Mouse (Mus musculus): ENCODE measurements around the gene Flad1.

The Flad1 gene

DNA sequence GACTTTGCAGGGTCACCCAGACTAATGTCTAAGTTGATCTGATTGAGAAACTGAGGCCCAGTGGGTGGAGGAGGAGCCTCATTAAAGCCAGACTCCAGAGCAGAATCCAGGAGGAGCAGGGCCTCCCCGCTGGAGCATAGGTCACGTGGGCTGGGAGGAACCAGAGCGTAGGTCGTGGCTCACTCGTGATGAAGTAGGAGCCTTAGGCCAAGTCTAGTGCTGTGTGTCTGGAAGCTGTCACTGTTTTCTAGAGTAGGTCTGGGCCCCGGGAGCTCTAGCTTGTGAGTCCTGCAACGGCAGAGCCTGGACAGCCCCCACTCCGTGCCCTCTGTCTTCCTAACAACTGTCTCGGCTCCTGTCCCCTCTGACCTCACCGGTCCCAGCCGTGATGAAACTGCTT is 44.3 kb downstream of the Flad1 start:
- POLR2A ChIA-PET, result interaction anchor here in 3 of 4 experiments (0.5 to 3.0 kb wide), 12 partner anchors 11 to 791 kb away, joined by 3 to 19 read pairs (median 4); partner anchors contain the start of genes Adam15 (in 2 of the 3), Efna3 (in 1 of the 3) and Pbxip1 (in 1 of the 3)
- CTCF ChIA-PET, result interaction anchor here in 2 of 4 experiments (0.8 to 1.8 kb wide), 3 partner anchors 11 to 114 kb away, joined by 3 to 7 read pairs (median 3); no protein-coding TSS in a partner anchor

DNA sequence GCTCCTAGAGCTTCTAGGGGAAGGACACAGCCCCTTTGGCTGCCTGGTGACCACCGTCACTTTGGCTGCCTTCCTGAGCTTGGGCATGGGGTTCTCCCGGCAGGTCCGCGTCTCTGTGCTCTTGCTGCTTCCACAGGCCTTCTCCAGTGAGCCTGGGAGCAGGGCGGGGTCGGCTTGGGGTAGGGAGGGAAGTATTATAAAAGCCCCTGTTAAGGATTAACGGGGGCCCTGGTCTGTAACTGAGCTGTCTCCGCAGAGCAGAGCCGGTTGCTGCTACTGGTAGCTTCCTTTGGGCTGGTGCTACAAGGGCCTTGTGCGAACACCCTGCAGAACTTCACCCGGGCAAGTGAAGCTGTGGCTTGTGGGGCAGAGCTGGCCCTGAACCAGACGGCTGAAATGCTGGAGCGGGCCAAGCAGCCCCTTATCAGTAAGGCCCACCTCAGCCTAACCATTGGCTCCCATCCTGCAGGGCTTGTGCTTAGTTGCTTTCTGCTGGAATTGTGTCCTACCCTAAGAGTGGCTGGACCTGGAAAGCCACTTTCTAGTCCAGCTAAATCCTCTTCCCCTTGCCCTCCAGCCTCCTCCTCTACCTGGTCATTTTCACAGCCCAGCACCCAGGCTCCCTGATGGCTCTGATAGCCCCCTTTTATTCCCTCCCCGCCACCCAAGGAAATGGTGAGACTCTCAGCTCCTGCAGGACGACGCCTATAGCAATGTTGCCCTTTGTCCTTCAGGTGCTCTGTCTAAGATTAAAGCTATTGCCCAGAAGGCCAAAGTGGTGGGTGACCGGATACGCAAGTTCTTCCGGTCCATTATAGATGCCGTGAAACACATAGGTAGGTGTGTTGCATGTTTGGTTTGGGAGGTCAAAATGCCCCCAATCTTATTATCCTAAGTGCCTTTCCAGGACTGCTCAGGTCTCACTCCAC is 45.9 kb downstream of the Flad1 start:
- POLR2A ChIA-PET, result interaction anchor here (0.6 to 3.0 kb wide), 26 partner anchors 8 to 544 kb away, joined by 3 to 19 read pairs (median 4); partner anchors contain the start of genes Adam15 (in 3 of the 4), Cks1b (in 1 of the 4), Hcn3 (in 1 of the 4) and Pbxip1 (in 1 of the 4)

DNA sequence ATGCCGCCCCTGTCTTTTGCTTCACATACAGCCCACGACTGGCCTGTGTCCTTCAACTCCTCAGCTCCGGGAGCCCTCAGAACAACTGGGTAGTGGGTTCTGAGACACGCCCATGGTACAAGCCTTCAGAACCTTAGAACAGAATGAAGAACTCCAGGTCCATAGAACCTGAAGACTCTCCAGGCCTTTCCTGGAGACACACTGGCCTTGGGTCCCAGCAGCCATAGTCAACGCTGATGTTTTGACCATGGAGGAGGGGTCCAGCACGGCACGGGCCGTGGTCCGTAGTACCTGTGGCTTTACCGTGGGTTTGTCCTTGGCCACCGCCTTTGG is 46.6 kb downstream of the Flad1 start, which contains the start of gene Dcst1:
TSS of gene Dcst1 (minus strand) at position 101 of the 333 bp plus-strand sequence.
- CTCF ChIA-PET, result interaction anchor here (1.0 to 1.7 kb wide), 8 partner anchors 10 to 85 kb away, joined by 3 to 7 read pairs (median 4); partner anchors contain the start of gene Adam15 (in 1 of the 4)
- POLR2A ChIA-PET, result interaction anchor here in 3 of 4 experiments (0.7 to 3.0 kb wide), 19 partner anchors 9 to 544 kb away, joined by 3 to 19 read pairs (median 4); partner anchors contain the start of genes Adam15 (in 2 of the 3), Cks1b (in 1 of the 3), Hcn3 (in 1 of the 3) and Pbxip1 (in 1 of the 3)

More for the DNA sequence above, 45.9 kb downstream of the Flad1 start:
- CTCF ChIA-PET, result interaction anchor here (0.6 to 1.7 kb wide), 11 partner anchors 11 to 84 kb away, joined by 3 to 7 read pairs (median 3); partner anchors contain the start of gene Adam15 (in 2 of the 4)

- CTCF ChIA-PET, result interaction anchor here (0.9 to 1.7 kb wide), 8 partner anchors 10 to 56 kb away, joined by 3 to 7 read pairs (median 4); no protein-coding TSS in a partner anchor
- POLR2A ChIA-PET, result interaction anchor here in 3 of 4 experiments (1.0 to 2.6 kb wide), 9 partner anchors 9 to 72 kb away, joined by 4 to 12 read pairs (median 5); partner anchors contain the start of genes Adam15 (in 2 of the 3), Cks1b (in 1 of the 3), Pbxip1 (in 1 of the 3) and Shc1 (in 1 of the 3)
Measured at GRCm38 (mm10) chr3:89364631-89365030, 47.0 kb downstream of the Flad1 start.

DNA sequence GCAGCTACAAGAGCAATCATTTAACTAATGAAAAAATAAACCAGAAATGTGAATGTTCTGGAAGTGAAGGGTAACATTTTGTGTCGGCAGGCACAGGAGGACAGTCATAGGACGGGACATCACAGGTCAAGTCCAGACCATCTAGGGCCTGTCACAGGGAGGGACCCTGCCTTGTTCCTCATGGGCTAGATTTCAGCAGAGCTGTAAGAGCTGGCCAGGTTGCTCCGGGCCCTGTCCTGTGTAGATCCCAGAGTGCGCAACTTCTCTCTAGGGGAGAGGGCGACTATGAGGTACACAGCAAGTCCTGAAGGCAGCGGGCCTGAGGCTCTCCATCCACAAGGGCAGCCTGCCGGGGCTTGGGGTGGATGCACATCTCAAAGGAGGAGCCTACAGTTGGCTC is 50.0 kb downstream of the Flad1 start, which contains the start of gene Dcst2:
TSS of gene Dcst2 (plus strand) at position 301 of the 400 bp plus-strand sequence.
- ChIA-PET CTCF (interaction anchor here in 2 of 4 experiments (0.6 kb wide), 2 partner anchors 16 to 225 kb away, joined by 5 to 9 read pairs; no protein-coding TSS in a partner anchor), POLR2A (interaction anchor here in 2 of 4 experiments (0.7 to 1.4 kb wide), 4 partner anchors 12 to 57 kb away, joined by 3 to 4 read pairs (median 4); partner anchors contain the start of genes Adam15 (in 1 of the 2), Cks1b (in 1 of the 2) and Shc1 (in 1 of the 2))

DNA sequence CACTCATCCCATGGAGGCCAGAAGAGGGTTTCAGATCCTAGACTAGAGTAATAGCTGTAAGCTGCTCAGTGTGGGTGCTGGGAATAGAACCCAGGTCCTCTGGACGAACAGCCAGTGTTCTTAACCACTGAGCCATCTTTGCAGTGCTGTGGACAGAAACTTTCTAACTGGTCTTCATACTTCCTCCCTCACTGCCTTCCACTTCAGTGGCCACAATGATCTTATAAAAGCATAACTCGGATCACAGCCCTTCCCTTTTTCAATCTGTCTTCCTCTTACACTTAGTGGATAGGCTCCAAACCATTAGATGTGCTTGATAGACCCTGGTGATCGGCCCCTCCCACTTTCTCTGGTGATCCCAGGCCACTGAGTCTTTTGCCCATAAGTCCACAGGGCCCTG is 51.4 kb downstream of the Flad1 start:
- CTCF ChIA-PET, result interaction anchor here in 2 of 4 experiments (0.5 to 1.4 kb wide), 7 partner anchors 10 to 193 kb away, joined by 3 to 5 read pairs (median 3); partner anchors contain the start of gene Adam15 (in 1 of the 2)
- POLR2A ChIA-PET, result interaction anchor here in 3 of 4 experiments (0.7 to 1.6 kb wide), 7 partner anchors 10 to 61 kb away, joined by 3 to 6 read pairs (median 3); partner anchors contain the start of gene Adam15 (in 1 of the 3)

GRCm38 (mm10) chr3:89359630-89360029 is 52.0 kb downstream of the Flad1 start:
- CTCF ChIA-PET, result interaction anchor here in 2 of 4 experiments (0.7 to 1.4 kb wide), 5 partner anchors 10 to 244 kb away, joined by 3 to 5 read pairs (median 4); partner anchors contain the start of gene Adam15 (in 1 of the 2)
- POLR2A ChIA-PET, result interaction anchor here in 3 of 4 experiments (0.7 to 1.6 kb wide), 9 partner anchors 9 to 474 kb away, joined by 3 to 6 read pairs (median 3); partner anchors contain the start of genes Adam15 (in 1 of the 3) and Zbtb7b (in 1 of the 3)

DNA sequence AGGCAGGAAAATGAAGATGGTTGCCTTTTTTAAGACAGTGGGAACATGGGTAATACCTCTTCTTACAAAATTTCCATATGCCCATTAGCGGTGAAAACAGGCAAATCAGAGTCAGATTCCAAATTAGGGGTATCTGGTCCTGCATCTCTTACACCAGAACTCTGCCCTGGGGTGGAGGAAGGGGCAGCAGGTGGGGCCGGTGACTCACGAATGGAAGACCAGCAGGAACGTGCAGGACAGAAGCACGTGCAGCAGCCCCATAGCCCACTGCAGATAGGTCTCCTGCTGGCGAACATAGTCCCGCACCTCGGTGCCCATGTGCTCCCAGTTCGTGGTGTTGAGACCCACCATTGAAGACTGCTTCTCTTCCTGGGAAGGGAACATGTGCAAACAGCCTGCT is 55.6 kb downstream of the Flad1 start:
- ChIA-PET POLR2A (interaction anchor here in 3 of 4 experiments (0.6 to 2.0 kb wide), 7 partner anchors 10 to 338 kb away, joined by 3 to 5 read pairs (median 3); partner anchors contain the start of genes Efna3 (in 1 of the 3) and Efna4 (in 1 of the 3)), CTCF (interaction anchor here in 1 of 4 experiments (2.1 to 4.1 kb wide), 2 partner anchors 22 to 39 kb away, joined by 15 to 16 read pairs; no protein-coding TSS in a partner anchor)

DNA sequence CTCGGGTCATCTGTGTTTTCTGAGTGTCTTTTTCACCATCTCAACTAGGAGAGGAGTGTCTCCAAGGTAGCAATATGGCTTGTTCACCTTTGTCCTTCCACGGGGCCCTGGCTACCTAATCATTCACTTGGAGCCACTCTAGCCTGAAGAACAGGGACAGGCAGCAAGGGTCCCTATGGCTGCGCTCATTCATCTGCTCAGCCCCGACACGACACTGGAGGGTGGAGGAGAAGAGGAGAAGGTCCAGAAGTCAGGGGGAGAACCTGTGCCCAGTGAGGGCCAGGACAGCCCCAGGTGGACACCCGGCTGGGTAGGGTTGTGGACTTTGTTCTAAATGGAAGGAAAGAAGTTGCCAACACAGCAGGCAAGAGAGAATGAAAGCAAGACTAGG is 56.2 kb downstream of the Flad1 start:
- CTCF ChIA-PET, result interaction anchor here (0.6 to 4.1 kb wide), 35 partner anchors 8 to 165 kb away, joined by 3 to 16 read pairs (median 5); partner anchors contain the start of genes Efna4 (in 1 of the 4), Krtcap2 (in 1 of the 4), Pbxip1 (in 1 of the 4) and Trim46 (in 1 of the 4)
- POLR2A ChIA-PET, result interaction anchor here in 3 of 4 experiments (0.6 to 2.0 kb wide), 5 partner anchors 10 to 33 kb away, joined by 3 to 5 read pairs (median 4); partner anchors contain the start of genes Efna3 (in 1 of the 3) and Efna4 (in 1 of the 3)

GRCm38 (mm10) chr3:89354816-89355511 is 56.7 kb downstream of the Flad1 start:
- ChIA-PET POLR2A (interaction anchor here (0.6 to 1.9 kb wide), 10 partner anchors 11 to 28 kb away, joined by 3 to 5 read pairs (median 3); partner anchors contain the start of genes Dcst1 (in 1 of the 4) and Efna4 (in 1 of the 4)), CTCF (interaction anchor here (0.5 to 4.1 kb wide), 51 partner anchors 9 to 649 kb away, joined by 3 to 16 read pairs (median 4); partner anchors contain the start of genes Efna3 (in 1 of the 4), Efna4 (in 1 of the 4), Krtcap2 (in 1 of the 4) and Pbxip1 (in 1 of the 4))

DNA sequence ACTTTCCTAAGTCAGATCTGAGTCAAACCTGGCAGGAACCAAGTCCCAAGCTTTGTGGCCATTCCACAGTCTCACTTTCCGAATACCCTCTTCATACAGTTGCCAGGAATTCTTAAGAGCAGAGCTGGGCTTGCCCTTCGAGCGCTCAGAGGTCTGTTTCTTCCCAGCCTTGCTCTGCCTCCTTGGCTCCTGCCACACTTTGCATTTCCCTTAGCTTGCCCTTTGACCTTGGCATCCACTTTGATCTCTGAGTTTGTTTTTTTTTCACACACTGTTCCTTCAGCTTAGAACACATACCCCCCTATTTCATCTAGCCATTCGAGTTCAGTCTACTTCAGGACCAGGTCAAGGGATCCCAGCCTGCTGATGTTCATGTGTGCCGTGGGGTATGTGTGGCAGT is 60.4 kb downstream of the Flad1 start:
- ChIA-PET POLR2A (interaction anchor here in 3 of 4 experiments (0.6 to 3.6 kb wide), 15 partner anchors 10 to 837 kb away, joined by 3 to 17 read pairs (median 4); partner anchors contain the start of genes Efna3 (in 2 of the 3), Efna4 (in 1 of the 3), Lenep (in 1 of the 3) and Zbtb7b (in 1 of the 3)), CTCF (interaction anchor here in 3 of 4 experiments (0.6 to 3.0 kb wide), 9 partner anchors 11 to 101 kb away, joined by 3 to 31 read pairs (median 5); no protein-coding TSS in a partner anchor)

All from embryonic stem cell, embryonic (primary cell).